Mouse (Mus musculus) ES-Bruce4 (cell line): ENCODE measurements at regions not wholly inside any gene's neighbourhood (a gene's known extent, or its start where the extent isn't known, plus 50 kb on each side); places are given as distances from the start of the nearest gene placed in this dataset.

Source experiments
- H3K27ac ChIP-seq: 2 replicates; pipeline ENCODE4 v1.5.1; 2012; ENCODE audit warnings: low read length, inconsistent platforms; ENCODE audit not compliant: insufficient read depth
- H3K27me3 ChIP-seq: 2 replicates; pipeline ENCODE4 v1.6.1; 2012; ENCODE audit warnings: mild to moderate bottlenecking, low read length, inconsistent platforms; ENCODE audit not compliant: control insufficient read depth, poor library complexity, insufficient read depth, severe bottlenecking
- H3K36me3 ChIP-seq: 2 replicates; pipeline ENCODE4 v1.6.1; 2012; ENCODE audit warnings: inconsistent platforms, mild to moderate bottlenecking, low read length, moderate library complexity; ENCODE audit not compliant: control insufficient read depth, poor library complexity, insufficient read depth, severe bottlenecking
- H3K4me1 ChIP-seq: one replicate; pipeline ENCODE4 v1.8.1; 2011; ENCODE audit warnings: low read length; ENCODE audit not compliant: control insufficient read depth, insufficient read depth
- H3K4me3 ChIP-seq: 2 replicates; pipeline ENCODE4 v1.5.1; 2011; ENCODE audit warnings: low read depth, mild to moderate bottlenecking, low read length
- H3K9ac ChIP-seq: 2 replicates; pipeline ENCODE4 v1.6.1; 2012; ENCODE audit warnings: low read depth, mild to moderate bottlenecking, inconsistent platforms; ENCODE audit not compliant: poor library complexity, severe bottlenecking
- H3K9me3 ChIP-seq: replicated peaks from 2 replicates; pipeline ENCODE4 v1.6.1; 2012; ENCODE audit warnings: mild to moderate bottlenecking, low read length, inconsistent platforms; ENCODE audit not compliant: control insufficient read depth, poor library complexity, insufficient read depth, severe bottlenecking
- CTCF ChIP-seq: IDR thresholded peaks from one replicate; pipeline ENCODE4 v1.8.1; 2011; ENCODE audit warnings: low read depth, low read length
- EP300 ChIP-seq: IDR thresholded peaks from 2 replicates; pipeline ENCODE4 v1.6.1; 2011; ENCODE audit warnings: low read depth, low read length; ENCODE audit not compliant: insufficient read depth
- POLR2A ChIP-seq: IDR thresholded peaks from one replicate; pipeline ENCODE4 v1.8.1; 2011; ENCODE audit warnings: low read length; ENCODE audit not compliant: insufficient read depth

GRCm38 (mm10) chr15:59174246-59174751 is 285.2 kb downstream of the Gm49356 start:
- Histone ChIP-seq H3K9me3 (no peaks in the 10 kb centered on the region), H3K27me3 (no peaks in the 10 kb centered on the region), H3K4me3 (no peak overlapping the region), H3K4me1 (no peaks in the 10 kb centered on the region), H3K36me3 (no peaks in the 10 kb centered on the region), H3K9ac (no peak overlapping the region), H3K27ac (no peak overlapping the region)
- TF ChIP-seq POLR2A (no peak), EP300 (no peak), CTCF (no peak)

GRCm38 (mm10) chr15:59174893-59175531 is 285.9 kb downstream of the Gm49356 start:
- no peaks in the 10 kb centered on the region for H3K27me3 ChIP-seq
- H3K9me3 ChIP-seq = no peaks in the 10 kb centered on the region
- H3K27ac ChIP-seq = no peak overlapping the region
- H3K9ac ChIP-seq = no peak overlapping the region
- TF ChIP-seq POLR2A = no peak
- no peak for TF ChIP-seq CTCF
- TF ChIP-seq EP300 = no peak
- no peaks in the 10 kb centered on the region for H3K36me3 ChIP-seq
- H3K4me1 ChIP-seq = no peaks in the 10 kb centered on the region
- H3K4me3 ChIP-seq = no peak overlapping the region

- no peaks in the 10 kb centered on the region for H3K36me3 ChIP-seq
- no peaks in the 10 kb centered on the region for H3K27me3 ChIP-seq
- no peak overlapping the region for H3K27ac ChIP-seq
- no peak overlapping the region for H3K4me3 ChIP-seq
- no peaks in the 10 kb centered on the region for H3K9me3 ChIP-seq
- H3K4me1 ChIP-seq = no peaks in the 10 kb centered on the region
- H3K9ac ChIP-seq = no peak overlapping the region
- TF ChIP-seq POLR2A = no peak
- no peak for TF ChIP-seq CTCF
- TF ChIP-seq EP300 = no peak
Measured at GRCm38 (mm10) chr15:59180076-59180475, 291.0 kb downstream of the Gm49356 start.

- no peak overlapping the region for H3K9ac ChIP-seq
- H3K27me3 ChIP-seq = no peaks in the 10 kb centered on the region
- TF ChIP-seq EP300 (no peak), CTCF (no peak), POLR2A (no peak)
- no peaks in the 10 kb centered on the region for H3K36me3 ChIP-seq
- no peaks in the 10 kb centered on the region for H3K9me3 ChIP-seq
- H3K27ac ChIP-seq = no peak overlapping the region
- H3K4me1 ChIP-seq = no peaks in the 10 kb centered on the region
- no peak overlapping the region for H3K4me3 ChIP-seq
Measured at GRCm38 (mm10) chr15:59184461-59184860, 295.4 kb downstream of the Gm49356 start.

- H3K9ac ChIP-seq = no peak overlapping the region
- no peaks in the 10 kb centered on the region for H3K36me3 ChIP-seq
- H3K27me3 ChIP-seq = no peaks in the 10 kb centered on the region
- no peaks in the 10 kb centered on the region for H3K4me1 ChIP-seq
- H3K4me3 ChIP-seq = no peak overlapping the region
- H3K27ac ChIP-seq = no peak overlapping the region
- TF ChIP-seq CTCF (no peak), POLR2A (no peak), EP300 (no peak)
- H3K9me3 ChIP-seq = no peaks in the 10 kb centered on the region
Measured at GRCm38 (mm10) chr15:59187566-59187965, 298.5 kb downstream of the Gm49356 start.

- Histone ChIP-seq H3K36me3 (no peaks in the 10 kb centered on the region), H3K9me3 (no peaks in the 10 kb centered on the region), H3K4me3 (no peak overlapping the region), H3K9ac (no peak overlapping the region), H3K27me3 (no peaks in the 10 kb centered on the region), H3K27ac (no peak overlapping the region), H3K4me1 (no peaks in the 10 kb centered on the region)
- no peak for TF ChIP-seq CTCF
- TF ChIP-seq POLR2A = no peak
- TF ChIP-seq EP300 = peak; percentile 86
Measured at GRCm38 (mm10) chr15:59188371-59188770, 299.3 kb downstream of the Gm49356 start.
